Mouse (Mus musculus): ENCODE results near the gene Miox.

Gene Miox

GRCm38 (mm10) chr15:89372536-89372935 is 38.3 kb downstream of the Miox start:
- no peak for DNase-seq

DNA sequence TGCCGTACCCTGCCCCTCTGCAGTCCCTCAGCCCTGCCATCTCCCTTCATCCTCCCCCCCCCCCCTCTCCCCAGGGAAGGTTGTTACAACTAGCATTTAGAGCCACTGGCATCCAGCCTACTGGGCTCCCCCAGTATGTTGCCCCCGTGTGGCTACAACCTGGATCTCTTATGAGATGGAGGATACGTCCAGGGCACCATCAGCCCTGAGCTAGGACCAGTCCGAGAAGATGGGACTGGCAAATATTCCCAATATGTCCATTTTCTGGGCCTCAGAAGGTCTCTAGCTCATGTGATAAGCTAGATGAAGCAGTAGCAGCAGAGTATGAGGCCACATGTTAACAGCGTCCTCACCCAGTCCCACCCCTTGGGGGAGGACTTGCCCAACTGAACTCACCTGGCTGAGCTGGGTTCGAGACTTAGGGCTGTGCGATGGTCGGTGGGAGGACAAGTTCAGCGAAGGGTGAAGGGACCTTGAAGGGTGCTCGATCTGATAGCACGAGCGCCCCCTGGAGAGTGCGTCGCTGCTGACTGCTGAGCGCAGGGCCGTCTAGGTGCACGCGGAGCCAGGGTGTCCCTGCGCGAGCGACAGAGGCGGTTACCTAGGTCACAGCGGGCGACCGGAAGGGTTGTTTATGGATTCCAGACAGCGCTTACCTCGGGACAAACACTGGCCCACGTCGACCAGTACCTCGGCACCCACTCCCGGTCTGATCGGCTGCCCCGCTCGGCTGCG is 39.0 kb downstream of the Miox start:
- peak; percentile 92 for DNase-seq

GRCm38 (mm10) chr15:89373762-89374248 is 39.6 kb downstream of the Miox start, which contains the start of gene Sco2:
TSS of gene Sco2 (minus strand) at chr15:89373846.
- peak; percentile 96 for DNase-seq

GRCm38 (mm10) chr15:89374340-89374739 is 40.1 kb downstream of the Miox start:
- no peak for DNase-seq

- DNase-seq: no peak
Measured at GRCm38 (mm10) chr15:89374801-89375534, 40.8 kb downstream of the Miox start.

DNA sequence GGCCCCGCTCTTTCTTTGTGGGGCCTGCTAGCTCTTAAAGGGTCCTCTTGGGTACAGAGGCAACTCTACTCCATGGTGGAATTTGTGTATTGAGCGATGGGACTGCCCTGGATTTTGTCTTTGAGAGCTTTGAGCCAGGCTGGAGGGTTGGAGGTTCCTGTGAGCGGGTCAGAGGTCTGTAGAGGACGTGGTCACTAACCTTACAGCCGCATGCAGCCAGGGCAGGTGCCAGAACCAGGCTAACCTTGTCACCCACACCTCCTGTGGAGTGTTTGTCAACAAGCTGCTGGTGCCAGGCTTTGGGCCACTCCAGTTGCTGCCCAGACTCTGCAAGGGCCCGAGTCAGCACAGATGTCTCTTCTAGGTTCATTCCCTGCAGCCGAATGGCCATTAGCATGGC is 41.8 kb downstream of the Miox start:
- DNase-seq: no peak

DNA sequence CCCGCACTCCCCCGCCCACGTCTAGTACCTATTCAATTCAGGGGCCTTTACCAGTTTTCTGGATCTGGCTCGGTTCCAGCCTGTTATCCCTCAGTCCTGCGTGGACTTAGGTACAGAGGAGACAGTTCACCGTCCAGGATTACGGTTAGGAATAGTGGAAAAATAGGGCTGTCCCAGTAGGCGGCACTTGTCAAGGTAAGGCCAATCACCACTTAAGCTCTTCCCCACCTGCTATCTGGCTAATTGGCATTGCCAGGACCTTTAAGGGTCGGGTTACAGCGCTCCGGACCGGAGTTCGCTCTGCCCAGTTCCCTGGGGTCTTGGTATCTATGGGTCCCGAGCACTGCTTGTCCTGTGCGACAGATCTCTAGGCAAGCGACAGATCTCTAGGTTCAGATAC is 42.8 kb downstream of the Miox start, which contains the start of gene Tymp:
Tymp (minus strand) TSS at position 83 of the 400 bp plus-strand sequence.
- no peak for DNase-seq

GRCm38 (mm10) chr15:89377362-89377761 is 43.2 kb downstream of the Miox start:
- DNase-seq: no peak

- no peak for DNase-seq
Measured at GRCm38 (mm10) chr15:89377938-89378828, 44.0 kb downstream of the Miox start.

- peak; percentile 50 for DNase-seq
Measured at GRCm38 (mm10) chr15:89378831-89379401, 44.7 kb downstream of the Miox start, which contains the start of gene Odf3b. TSS of gene Odf3b (minus strand) at chr15:89379282.

DNA sequence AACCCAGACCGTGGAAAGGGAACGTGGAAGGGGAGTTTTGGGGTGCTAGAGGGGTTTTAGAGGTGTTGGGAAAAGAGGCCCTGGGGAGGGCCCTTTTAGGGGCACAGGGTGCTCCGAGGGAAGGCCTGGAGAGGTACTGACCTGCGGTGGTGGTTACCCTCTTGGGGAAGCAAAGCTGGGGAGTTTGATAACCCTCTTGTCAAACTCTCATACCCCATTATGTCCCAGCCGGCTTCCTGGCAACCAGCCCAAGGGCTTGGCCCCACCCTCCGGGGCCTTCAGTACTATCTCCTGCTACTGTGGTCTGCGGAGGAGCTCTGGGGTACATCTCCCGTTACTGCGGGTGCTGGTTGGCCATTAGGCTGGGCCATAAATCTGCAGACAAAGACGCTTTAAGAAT is 45.2 kb downstream of the Miox start:
- peak; percentile 40 for DNase-seq

- no peak for DNase-seq
Measured at GRCm38 (mm10) chr15:89384617-89385016, 50.4 kb downstream of the Miox start, which contains the start of gene Klhdc7b. TSS of gene Klhdc7b (plus strand) at chr15:89384917.

Measured in lung, postnatal 10 days (tissue).